Mouse (Mus musculus): ENCODE measurements around the gene Fstl4.
A peak's percentile ranks its signal among the peaks of the same experiment; 100 is the strongest.

Fstl4 gene

GRCm38 (mm10) chr11:53097331-53097730 is 332.9 kb downstream of the Fstl4 start:
- DNase-seq, result no peak

GRCm38 (mm10) chr11:53097870-53098269 is 333.4 kb downstream of the Fstl4 start:
- no peak for DNase-seq

GRCm38 (mm10) chr11:53098780-53099198 is 334.4 kb downstream of the Fstl4 start:
- peak; percentile 16 for DNase-seq

GRCm38 (mm10) chr11:53099322-53099721 is 334.9 kb downstream of the Fstl4 start:
- no peak for DNase-seq

DNA sequence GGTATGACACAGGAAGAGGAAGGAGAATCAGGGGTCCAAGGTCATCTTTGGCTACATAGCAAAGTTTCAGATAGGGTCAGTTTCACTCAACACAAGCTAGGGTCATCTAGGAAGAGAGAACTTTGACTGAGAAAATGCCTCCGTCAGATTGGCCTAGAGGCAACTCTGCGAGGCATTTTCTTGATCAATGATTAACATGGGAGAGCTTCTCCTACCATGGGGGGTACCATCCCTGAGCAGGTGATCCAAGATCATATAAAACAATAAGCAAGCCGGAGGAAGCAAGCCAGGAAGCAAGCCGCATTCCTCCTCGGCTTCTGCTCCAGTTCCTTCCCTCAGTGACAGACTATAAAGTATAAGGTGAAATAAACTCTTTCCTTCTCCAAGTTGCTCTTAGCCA is 337.3 kb downstream of the Fstl4 start:
- DNase-seq, result no peak

GRCm38 (mm10) chr11:53103601-53104325 is 339.3 kb downstream of the Fstl4 start:
- DNase-seq, result no peak

- no peak for DNase-seq
These were observed 343.3 kb downstream of the Fstl4 start for GRCm38 (mm10) chr11:53107706-53108105.

DNA sequence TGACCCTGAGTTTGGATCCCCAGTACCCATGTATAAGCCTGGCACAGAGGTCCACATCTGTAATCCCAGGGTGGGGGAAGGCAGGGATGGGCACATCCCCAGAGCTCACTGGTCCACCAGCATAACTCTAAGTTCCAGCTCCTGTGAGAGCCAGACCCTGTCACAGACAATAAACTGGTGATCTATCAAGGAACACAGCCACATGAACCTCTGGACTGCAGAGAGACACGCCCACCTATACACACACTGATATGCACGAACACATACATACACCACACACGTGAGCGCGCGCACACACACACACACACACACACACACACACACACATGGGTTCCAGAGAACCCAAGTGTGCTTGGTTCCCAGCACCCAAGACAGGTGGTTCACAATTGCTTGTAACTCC is 344.4 kb downstream of the Fstl4 start:
- DNase-seq, result no peak

- DNase-seq, result no peak
These were observed 345.4 kb downstream of the Fstl4 start for GRCm38 (mm10) chr11:53109701-53110467.

- no peak for DNase-seq
These were observed 351.3 kb downstream of the Fstl4 start for GRCm38 (mm10) chr11:53115711-53116110.

- DNase-seq, result no peak
These were observed 351.9 kb downstream of the Fstl4 start for GRCm38 (mm10) chr11:53116356-53116755.

GRCm38 (mm10) chr11:53118226-53118965 is 354.0 kb downstream of the Fstl4 start:
- DNase-seq, result no peak

DNA sequence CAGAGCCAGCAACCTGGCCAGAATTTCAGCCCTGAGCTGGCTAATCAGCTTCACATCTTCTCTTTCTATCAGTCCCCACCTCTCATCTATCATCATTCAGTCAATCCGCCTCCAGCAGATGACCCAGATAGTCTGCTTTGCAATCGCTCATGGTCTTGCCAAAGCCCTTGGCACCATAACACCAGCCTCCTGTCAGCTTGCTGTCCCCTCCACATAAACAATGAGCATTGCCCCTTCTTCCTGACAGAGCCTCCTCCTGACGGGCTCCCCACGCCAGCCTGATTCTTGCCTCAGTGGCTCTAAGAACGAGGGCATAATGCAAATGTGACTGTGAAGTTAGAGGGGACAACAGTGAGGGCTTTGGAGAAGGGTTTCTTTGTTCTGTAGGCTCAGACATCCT is 355.5 kb downstream of the Fstl4 start:
- no peak for DNase-seq

- no peak for DNase-seq
These were observed 356.8 kb downstream of the Fstl4 start for GRCm38 (mm10) chr11:53121208-53121607.

- no peak for DNase-seq
These were observed 360.4 kb downstream of the Fstl4 start for GRCm38 (mm10) chr11:53124799-53125198.

DNA sequence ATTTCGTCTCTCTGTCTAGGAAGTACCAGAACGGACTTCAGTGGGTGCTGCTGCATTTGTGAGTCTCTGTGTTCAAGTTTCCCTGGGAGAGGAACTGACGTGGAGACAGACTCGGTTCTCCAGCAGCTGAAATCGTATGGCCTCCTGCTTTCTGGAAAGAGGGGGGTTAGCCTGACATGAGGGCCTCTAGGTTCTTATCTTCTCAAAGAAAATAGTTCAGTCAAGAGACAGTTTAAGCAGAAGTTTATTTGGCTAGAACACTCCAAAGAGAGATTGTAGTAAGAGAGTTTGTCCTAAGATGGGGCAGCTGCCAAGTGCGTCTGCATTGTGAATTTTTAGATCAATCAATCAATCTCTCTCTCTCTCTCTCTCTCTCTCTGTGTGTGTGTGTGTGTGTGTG is 362.2 kb downstream of the Fstl4 start:
- no peak for DNase-seq

DNA sequence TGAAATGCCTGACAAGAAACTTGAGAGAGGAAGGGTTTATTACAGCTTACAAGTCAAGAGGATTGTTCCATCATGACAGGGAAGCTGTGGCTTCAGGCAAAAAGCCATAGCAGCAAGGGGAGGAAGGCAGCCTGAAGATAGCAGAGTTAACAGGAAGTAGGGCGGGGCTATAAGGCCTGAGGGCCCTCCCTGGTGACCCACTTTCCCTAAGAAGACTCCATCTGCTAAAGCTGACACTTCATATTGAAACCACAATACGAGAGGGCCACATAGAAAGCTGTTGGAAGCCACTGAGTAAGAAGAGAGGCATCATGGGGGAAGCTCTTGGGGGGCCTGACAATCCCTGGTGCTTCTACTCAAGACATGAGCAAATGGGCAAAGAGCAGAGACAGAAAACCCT is 364.2 kb downstream of the Fstl4 start:
- DNase-seq, result no peak

DNA sequence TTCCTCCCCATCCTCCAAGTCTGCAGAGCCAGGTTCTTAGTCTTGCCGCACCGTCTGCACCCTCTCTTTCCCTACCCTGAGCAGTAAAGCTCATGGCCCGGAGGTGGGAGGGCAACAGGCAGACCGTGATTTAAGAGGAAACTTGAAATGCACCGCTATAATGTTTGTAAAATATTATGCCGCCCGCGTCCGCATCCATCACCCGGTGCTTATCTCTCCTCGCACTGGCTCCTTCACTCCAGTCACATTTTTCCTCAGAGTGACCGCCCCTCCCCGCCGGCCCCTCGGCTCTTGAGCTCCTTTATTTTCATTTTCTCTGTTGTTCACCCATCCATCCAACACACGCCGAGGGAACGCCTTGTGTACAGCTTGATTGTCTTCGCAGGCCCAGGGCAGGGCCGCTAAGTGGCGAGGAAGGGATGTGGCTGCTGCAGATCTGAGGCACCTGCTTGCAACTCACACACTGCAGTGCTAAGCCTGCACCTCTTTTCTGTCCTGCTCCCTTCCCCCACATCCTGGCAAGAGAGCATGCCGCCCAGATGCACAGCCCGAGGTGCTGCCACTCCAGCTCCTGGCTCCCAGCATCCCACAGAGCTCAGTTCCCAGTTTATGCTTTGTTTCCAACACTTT is 368.1 kb downstream of the Fstl4 start:
- no peak for DNase-seq

- no peak for DNase-seq
These were observed 371.9 kb downstream of the Fstl4 start for GRCm38 (mm10) chr11:53136371-53136770.

- no peak for DNase-seq
These were observed 372.9 kb downstream of the Fstl4 start for GRCm38 (mm10) chr11:53137381-53137780.

GRCm38 (mm10) chr11:53138212-53138611 is 373.8 kb downstream of the Fstl4 start:
- no peak for DNase-seq

GRCm38 (mm10) chr11:53139666-53140065 is 375.2 kb downstream of the Fstl4 start:
- DNase-seq, result no peak

GRCm38 (mm10) chr11:53140196-53140595 is 375.8 kb downstream of the Fstl4 start:
- no peak for DNase-seq

Data from lung, postnatal 36 days (tissue).